Mouse (Mus musculus) heart, postnatal 0 days (tissue): ENCODE results near the gene Adgrg5. TPM values are rescaled to one million over a fixed set of nuclear protein-coding genes. Genes with fewer than 3 reads are reported as not detected.

Source experiments
- ATAC-seq: fragments of 200-750 bp; cut with Nextera tagmentation; 2 replicates; pipeline ENCODE4 v1.8.0; 2017; ENCODE audit warnings: low read depth, moderate number of reproducible peaks, moderate library complexity; ENCODE audit not compliant: insufficient read depth
- DNase-seq: peaks from one replicate; pipeline ENCODE4 v3.0.0-alpha.2; 2016; ENCODE audit warnings: low spot score
- H3K27ac ChIP-seq: fragments of 300-500 bp; sonication (generic); 2 replicates; pipeline ENCODE4 v1.5.1; 2014; ENCODE audit warnings: low read depth, mild to moderate bottlenecking
- H3K27me3 ChIP-seq: fragments of 300-500 bp; sonication (generic); 2 replicates; pipeline ENCODE4 v1.6.1; 2014; ENCODE audit warnings: low read length, mixed read lengths; ENCODE audit not compliant: control insufficient read depth, insufficient read depth
- H3K36me3 ChIP-seq: fragments of 300-500 bp; sonication (generic); replicated peaks from 2 replicates; pipeline ENCODE4 v1.6.1; 2014; ENCODE audit warnings: low read length, mixed read lengths; ENCODE audit not compliant: control insufficient read depth, insufficient read depth
- H3K4me1 ChIP-seq: fragments of 300-500 bp; sonication (generic); 2 replicates; pipeline ENCODE4 v1.6.1; 2014; ENCODE audit warnings: antibody characterized with exemption; ENCODE audit not compliant: control insufficient read depth, insufficient read depth
- H3K4me2 ChIP-seq: fragments of 300-500 bp; sonication (generic); 2 replicates; pipeline ENCODE4 v1.6.1; 2014; ENCODE audit warnings: low read depth, mild to moderate bottlenecking, low read length, moderate library complexity
- H3K4me3 ChIP-seq: fragments of 300-500 bp; sonication (generic); 2 replicates; pipeline ENCODE4 v1.5.1; 2014; ENCODE audit warnings: low read depth, low read length
- H3K9ac ChIP-seq: fragments of 300-500 bp; sonication (generic); replicated peaks from 2 replicates; pipeline ENCODE4 v1.6.1; 2014; ENCODE audit warnings: low read depth, low read length, mixed read lengths
- H3K9me3 ChIP-seq: fragments of 300-500 bp; sonication (generic); replicated peaks from 2 replicates; pipeline ENCODE4 v1.6.1; 2016; ENCODE audit warnings: low read length; ENCODE audit not compliant: control insufficient read depth
- CTCF ChIP-seq: IDR thresholded peaks from 2 replicates; pipeline ENCODE4 v1.5.1; 2016; ENCODE audit warnings: antibody characterized with exemption, control low read depth, low read depth
- EP300 ChIP-seq: IDR thresholded peaks from 2 replicates; pipeline ENCODE4 v1.6.1; 2016; ENCODE audit warnings: antibody characterized with exemption, low read depth
- WGBS: fragments of 180-500 bp; shearing (Covaris S2); extraction: QIAGEN DNeasy Blood & Tissue Kit; methylation state at CpG from one replicate; pipeline ENCODE4 v1.1.7; 2014; 5-methylcytosine and 5-hydroxymethylcytosine counted together
- polyA plus RNA-seq: library from polyadenylated mRNA; unstranded; fragments of >200 nt; fragmentation: Nextera tagmentation; extraction: Ambion mirVana; gene quantifications from 2 replicates; pipeline ENCODE4 v1.2.1, GENCODE M21; 2015
- total RNA-seq: library from RNA; depleted of rRNA; stranded (reverse); fragments of >200 nt; gene quantifications from 2 replicates; pipeline ENCODE4 v1.2.3, GENCODE M21; 2014; ENCODE audit warnings: low replicate concordance

The Adgrg5 gene
- total and polyA plus RNA-seq, 2 experiments from 2014 or later: 0.15 TPM; not detected in 1

DNA sequence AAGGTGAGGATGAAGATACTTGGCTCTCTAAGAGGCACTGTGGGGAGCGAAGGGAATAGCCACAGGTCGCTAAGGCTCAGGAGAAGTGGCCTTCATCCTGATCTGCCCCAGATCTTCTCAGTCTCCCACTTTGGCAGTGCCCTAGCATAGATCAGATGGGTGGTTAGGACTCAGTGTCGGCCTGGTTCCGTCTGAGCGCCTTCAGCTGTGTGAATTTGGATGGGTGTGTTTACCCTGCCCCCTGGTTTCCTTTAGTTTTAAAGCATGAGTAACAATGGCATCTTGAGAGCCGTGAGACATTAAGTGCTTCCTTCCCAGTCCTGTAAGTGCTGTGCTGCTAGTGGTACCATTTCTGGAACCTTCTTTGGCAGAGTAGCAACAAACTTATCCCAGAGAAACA is 65.1 kb downstream of the Adgrg5 start:
- WGBS: 77% methylated on average over 6 of the region's 6 CpGs
- Histone ChIP-seq H3K36me3 (no peaks in the 10 kb centered on the region), H3K27me3 (no peaks in the 10 kb centered on the region), H3K9me3 (no peaks in the 10 kb centered on the region), H3K9ac (no peak overlapping the region), H3K4me2 (no peak overlapping the region), H3K4me3 (no peak overlapping the region), H3K27ac (no peak overlapping the region), H3K4me1 (peaks cover 47% of the 10 kb centered on the region)
- DNase-seq (no peak), ATAC-seq (no peak)
- TF ChIP-seq CTCF (no peak), EP300 (no peak)

GRCm38 (mm10) chr8:94989711-94990110 is 66.2 kb downstream of the Adgrg5 start:
- Histone ChIP-seq H3K27ac (no peak overlapping the region), H3K4me1 (peaks cover 48% of the 10 kb centered on the region)

DNA sequence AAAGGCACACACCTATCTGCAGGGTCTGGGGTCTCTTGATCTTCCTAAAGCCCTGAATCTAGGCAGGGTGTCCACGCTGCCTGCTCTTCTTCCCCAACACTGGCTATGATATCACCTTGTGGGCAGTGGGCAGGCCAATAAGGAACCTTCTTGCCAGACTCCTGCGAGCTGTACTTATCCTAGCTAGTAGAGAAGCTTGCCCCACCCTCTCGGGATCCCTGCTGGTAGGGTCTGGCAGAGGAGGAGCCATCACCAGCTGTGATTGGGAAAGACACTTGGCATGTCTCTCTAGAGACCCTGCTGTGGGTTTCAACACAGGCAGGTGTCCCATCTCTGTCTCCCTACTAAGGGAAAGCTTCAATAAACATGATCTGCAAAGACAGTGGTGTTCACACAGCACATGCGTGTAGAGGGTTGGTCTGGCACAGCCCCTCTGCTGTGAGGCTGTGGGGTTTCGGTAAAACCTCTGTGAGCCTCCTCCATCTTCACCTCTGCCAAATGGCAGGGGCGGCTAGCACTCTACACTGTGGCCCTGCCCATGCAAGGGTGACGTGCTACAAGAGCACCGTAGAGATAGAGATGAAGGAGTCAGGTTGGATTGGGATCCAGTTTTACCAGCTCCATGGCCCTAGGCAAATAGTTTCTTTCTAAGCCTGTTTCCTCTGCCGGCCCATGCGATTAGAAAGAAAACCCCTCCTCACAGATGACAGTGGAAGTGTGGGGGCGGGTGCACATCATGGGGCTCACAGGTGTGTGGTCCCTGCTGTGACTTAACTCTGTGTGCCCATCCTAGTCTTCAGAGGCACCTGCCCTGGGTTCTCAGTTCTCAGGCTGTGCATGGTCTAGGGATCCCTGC is 67.3 kb downstream of the Adgrg5 start:
- no peaks in the 10 kb centered on the region for H3K9me3 ChIP-seq
- no peak for TF ChIP-seq EP300
- no peak for TF ChIP-seq CTCF
- no peak overlapping the region for H3K9ac ChIP-seq
- H3K27me3 ChIP-seq: no peaks in the 10 kb centered on the region
- peaks cover 48% of the 10 kb centered on the region for H3K4me1 ChIP-seq
- no peaks in the 10 kb centered on the region for H3K36me3 ChIP-seq
- DNase-seq (no peak), ATAC-seq (no peak)
- no peak overlapping the region for H3K4me3 ChIP-seq
- H3K4me2 ChIP-seq: no peak overlapping the region
- no peak overlapping the region for H3K27ac ChIP-seq
- WGBS: 72% methylated on average over 11 of the region's 11 CpGs

More at GRCm38 (mm10) chr8:94989711-94990110, 66.2 kb downstream of the Adgrg5 start:
- H3K9ac ChIP-seq: no peak overlapping the region
- no peak for ATAC-seq
- H3K36me3 ChIP-seq: no peaks in the 10 kb centered on the region
- H3K4me3 ChIP-seq: no peak overlapping the region
- H3K27me3 ChIP-seq: no peaks in the 10 kb centered on the region
- no peak overlapping the region for H3K4me2 ChIP-seq
- 81% methylated on average over 4 of the region's 4 CpGs for WGBS
- DNase-seq: no peak
- H3K9me3 ChIP-seq: no peaks in the 10 kb centered on the region
- no peak for TF ChIP-seq EP300
- no peak for TF ChIP-seq CTCF

GRCm38 (mm10) chr8:94991454-94991994 is 68.0 kb downstream of the Adgrg5 start:
- no peaks in the 10 kb centered on the region for H3K36me3 ChIP-seq
- H3K9ac ChIP-seq: no peak overlapping the region
- WGBS: 76% methylated on average over 9 of the region's 9 CpGs
- H3K4me2 ChIP-seq: no peak overlapping the region
- H3K27me3 ChIP-seq: no peaks in the 10 kb centered on the region
- no peaks in the 10 kb centered on the region for H3K9me3 ChIP-seq
- H3K27ac ChIP-seq: peak overlapping the region; percentile 77; the same call in 1 of the 2 replicates
- DNase-seq: no peak
- ATAC-seq: no peak
- H3K4me3 ChIP-seq: no peak overlapping the region
- no peak for TF ChIP-seq EP300
- no peak for TF ChIP-seq CTCF
- H3K4me1 ChIP-seq: peaks cover 47% of the 10 kb centered on the region

- no peak for ATAC-seq
- H3K9ac ChIP-seq: no peak overlapping the region
Measured at GRCm38 (mm10) chr8:94992010-94992409, 68.5 kb downstream of the Adgrg5 start.

More at GRCm38 (mm10) chr8:94992010-94992409, 68.5 kb downstream of the Adgrg5 start:
- H3K9me3 ChIP-seq: no peaks in the 10 kb centered on the region
- peak overlapping the region; percentile 77 for H3K27ac ChIP-seq
- H3K4me2 ChIP-seq: no peak overlapping the region
- TF ChIP-seq CTCF: no peak
- TF ChIP-seq EP300: no peak
- H3K4me1 ChIP-seq: peaks cover 42% of the 10 kb centered on the region
- H3K36me3 ChIP-seq: no peaks in the 10 kb centered on the region
- no peaks in the 10 kb centered on the region for H3K27me3 ChIP-seq
- no peak for DNase-seq
- no peak overlapping the region for H3K4me3 ChIP-seq
- 83% methylated on average over 4 of the region's 4 CpGs for WGBS
